Mouse (Mus musculus) heart, postnatal 0 days (tissue): Measurements from ENCODE around the gene Ptprf.

Experiments
- CTCF ChIP-seq: IDR thresholded peaks from 2 replicates; pipeline ENCODE4 v1.5.1; 2016; ENCODE audit warnings: antibody characterized with exemption, control low read depth, low read depth
- EP300 ChIP-seq: IDR thresholded peaks from 2 replicates; pipeline ENCODE4 v1.6.1; 2016; ENCODE audit warnings: antibody characterized with exemption, low read depth

DNA sequence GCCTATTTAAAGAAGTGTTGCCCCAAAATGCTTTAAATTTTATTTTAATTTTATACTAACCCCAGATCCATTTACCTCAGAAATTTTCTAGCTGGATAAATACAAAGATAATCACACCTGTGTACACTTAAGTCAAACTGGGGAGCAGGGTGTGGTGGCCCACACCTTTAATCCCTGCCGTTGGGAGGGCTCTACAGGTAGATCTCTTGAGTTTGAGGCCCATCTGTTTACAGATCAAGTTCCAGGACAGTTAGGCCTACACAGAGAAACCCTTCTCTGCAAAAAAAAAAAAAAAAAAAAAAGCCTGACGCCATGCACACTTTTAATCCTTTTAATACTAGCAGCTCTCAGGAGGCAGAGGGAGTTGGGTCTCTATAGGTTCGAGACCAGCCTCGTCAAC is 44.8 kb upstream of the Ptprf start:
- TF ChIP-seq EP300 = no peak
- TF ChIP-seq CTCF = no peak
